Mouse (Mus musculus): Measurements from ENCODE around the gene Trim71. TPM values are rescaled to one million over a fixed set of nuclear protein-coding genes. Genes with fewer than 3 reads are reported as not detected.

Gene Trim71
- polyA plus RNA-seq, 1 experiment from 2014 or later = 5.9 TPM

GRCm38 (mm10) chr9:114550033-114550432, 14.1 kb downstream of the Trim71 start:
- DNase-seq (ENCODE audit: extremely low spot score, low spot score) = no peak
- H3K36me3 ChIP-seq (replicated peaks) = peaks cover 22% of the 10 kb centered on the region
- H3K27me3 ChIP-seq (ENCODE audit: poor library complexity, severe bottlenecking) = no peaks in the 10 kb centered on the region; the same call in 1 of the 2 replicates
- H3K9me3 ChIP-seq = no peaks in the 10 kb centered on the region
- WGBS = 9% methylated on average over 6 of the region's 6 CpGs
- H3K4me3 ChIP-seq = no peak overlapping the region
- peak overlapping the region; percentile 68 for H3K27ac ChIP-seq
- peaks cover 85% of the 10 kb centered on the region for H3K4me1 ChIP-seq

- Histone ChIP-seq H3K9me3 (no peaks in the 10 kb centered on the region), H3K36me3 (replicated peaks) (peaks cover 19% of the 10 kb centered on the region), H3K4me3 (peak overlapping the region; percentile 21), H3K4me1 (peaks cover 85% of the 10 kb centered on the region), H3K27me3 (ENCODE audit: poor library complexity, severe bottlenecking) (no peaks in the 10 kb centered on the region; the same call in 1 of the 2 replicates), H3K27ac (peak overlapping the region; percentile 73)
- DNase-seq (ENCODE audit: extremely low spot score, low spot score) = peak; percentile 59
- WGBS = 11% methylated on average over 5 of the region's 5 CpGs
Observed at GRCm38 (mm10) chr9:114549117-114549516, 15.1 kb downstream of the Trim71 start.

DNA sequence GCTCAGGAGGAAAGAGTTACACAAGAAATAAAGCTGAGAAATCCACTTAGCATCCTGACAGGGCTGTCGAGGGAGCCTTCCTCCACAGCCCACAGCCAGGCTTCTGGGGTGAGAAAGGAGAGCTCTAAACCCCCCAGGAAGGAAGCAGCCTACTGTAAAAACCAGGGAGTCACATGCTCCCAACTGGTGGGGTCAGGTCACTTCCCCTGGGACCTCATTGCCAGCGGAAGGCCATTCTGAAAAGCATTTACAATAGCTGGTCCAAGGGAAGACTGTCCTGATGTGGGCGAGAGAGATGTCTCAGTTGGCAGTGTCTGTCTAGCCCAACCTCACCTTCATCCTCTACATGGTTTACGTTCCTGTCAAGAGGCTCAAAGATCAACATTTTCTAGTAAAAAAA, 15.7 kb downstream of the Trim71 start:
- Histone ChIP-seq H3K4me1 (peaks cover 88% of the 10 kb centered on the region), H3K36me3 (replicated peaks) (peaks cover 16% of the 10 kb centered on the region), H3K27ac (peak overlapping the region; percentile 73), H3K9me3 (no peaks in the 10 kb centered on the region), H3K27me3 (ENCODE audit: poor library complexity, severe bottlenecking) (no peaks in the 10 kb centered on the region; the same call in 1 of the 2 replicates), H3K4me3 (peak overlapping the region; percentile 21; the same call in 1 of the 2 replicates)
- 30% methylated on average over 4 of the region's 4 CpGs for WGBS
- no peak for DNase-seq (ENCODE audit: extremely low spot score, low spot score)

DNA sequence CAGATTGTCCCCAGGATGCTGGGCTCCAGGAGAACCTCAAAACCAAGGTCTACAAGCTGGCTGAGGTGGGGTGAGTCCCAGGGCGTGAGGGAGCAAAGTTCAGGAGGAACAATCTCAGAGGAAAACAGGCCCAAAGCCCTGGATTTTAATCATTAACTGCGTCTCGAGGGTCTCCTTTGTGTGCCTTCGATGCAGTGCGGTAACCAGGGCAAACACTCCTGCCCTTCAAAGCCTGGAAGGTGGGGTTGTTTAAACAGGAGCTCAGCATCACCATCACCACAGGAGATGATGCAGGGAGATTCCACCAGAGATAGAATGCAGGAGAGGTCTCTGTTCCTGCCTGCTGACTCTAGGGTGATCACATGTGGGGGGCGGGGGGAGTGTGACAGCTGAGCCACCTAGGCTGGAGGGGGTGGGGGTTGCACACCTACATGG, 16.5 kb downstream of the Trim71 start:
- peak overlapping the region; percentile 73 for H3K27ac ChIP-seq
- no peaks in the 10 kb centered on the region; the same call in 1 of the 2 replicates for H3K27me3 ChIP-seq (ENCODE audit: poor library complexity, severe bottlenecking)
- H3K36me3 ChIP-seq (replicated peaks) = peaks cover 9% of the 10 kb centered on the region
- no peak for DNase-seq (ENCODE audit: extremely low spot score, low spot score)
- 18% methylated on average over 6 of the region's 6 CpGs for WGBS
- peaks cover 91% of the 10 kb centered on the region for H3K4me1 ChIP-seq
- peak overlapping the region; percentile 11; the same call in 1 of the 2 replicates for H3K4me3 ChIP-seq
- H3K9me3 ChIP-seq = no peaks in the 10 kb centered on the region

DNA sequence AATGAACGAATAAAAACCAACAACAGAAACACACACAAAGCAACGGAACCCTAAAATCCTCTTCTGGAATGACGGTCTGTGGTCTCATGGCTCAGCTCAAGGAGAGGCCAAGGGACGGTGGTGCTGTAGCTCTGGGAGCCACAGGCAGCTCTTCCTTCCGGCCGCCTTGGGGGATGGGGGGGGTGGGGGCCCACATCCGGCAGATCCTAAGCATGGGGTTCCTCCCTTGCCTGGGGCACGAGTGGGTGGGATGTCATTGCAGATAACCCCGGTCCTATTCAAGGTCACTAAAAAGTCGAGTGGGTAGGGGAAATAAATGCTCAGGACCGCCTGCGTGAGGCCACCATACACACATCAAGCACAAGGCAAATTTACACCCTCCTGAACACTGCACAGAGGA, 17.4 kb downstream of the Trim71 start:
- 71% methylated on average over 12 of the region's 12 CpGs for WGBS
- Histone ChIP-seq H3K4me3 (no peak overlapping the region), H3K9me3 (no peaks in the 10 kb centered on the region), H3K27ac (peak overlapping the region; percentile 73; the same call in 1 of the 2 replicates), H3K27me3 (ENCODE audit: poor library complexity, severe bottlenecking) (no peaks in the 10 kb centered on the region; the same call in 1 of the 2 replicates), H3K4me1 (peaks cover 93% of the 10 kb centered on the region), H3K36me3 (replicated peaks) (peaks cover under 1% of the 10 kb centered on the region)
- DNase-seq (ENCODE audit: extremely low spot score, low spot score) = no peak

- H3K4me3 ChIP-seq = no peak overlapping the region
- peak overlapping the region; percentile 69 for H3K27ac ChIP-seq
- peaks cover 12% of the 10 kb centered on the region for H3K36me3 ChIP-seq (replicated peaks)
- DNase-seq (ENCODE audit: extremely low spot score, low spot score) = no peak
- peaks cover 95% of the 10 kb centered on the region for H3K4me1 ChIP-seq
- WGBS = 45% methylated on average over 9 of the region's 9 CpGs
- no peaks in the 10 kb centered on the region for H3K9me3 ChIP-seq
- no peaks in the 10 kb centered on the region; the same call in 1 of the 2 replicates for H3K27me3 ChIP-seq (ENCODE audit: poor library complexity, severe bottlenecking)
Observed at GRCm38 (mm10) chr9:114544754-114545393, 19.3 kb downstream of the Trim71 start.

DNA sequence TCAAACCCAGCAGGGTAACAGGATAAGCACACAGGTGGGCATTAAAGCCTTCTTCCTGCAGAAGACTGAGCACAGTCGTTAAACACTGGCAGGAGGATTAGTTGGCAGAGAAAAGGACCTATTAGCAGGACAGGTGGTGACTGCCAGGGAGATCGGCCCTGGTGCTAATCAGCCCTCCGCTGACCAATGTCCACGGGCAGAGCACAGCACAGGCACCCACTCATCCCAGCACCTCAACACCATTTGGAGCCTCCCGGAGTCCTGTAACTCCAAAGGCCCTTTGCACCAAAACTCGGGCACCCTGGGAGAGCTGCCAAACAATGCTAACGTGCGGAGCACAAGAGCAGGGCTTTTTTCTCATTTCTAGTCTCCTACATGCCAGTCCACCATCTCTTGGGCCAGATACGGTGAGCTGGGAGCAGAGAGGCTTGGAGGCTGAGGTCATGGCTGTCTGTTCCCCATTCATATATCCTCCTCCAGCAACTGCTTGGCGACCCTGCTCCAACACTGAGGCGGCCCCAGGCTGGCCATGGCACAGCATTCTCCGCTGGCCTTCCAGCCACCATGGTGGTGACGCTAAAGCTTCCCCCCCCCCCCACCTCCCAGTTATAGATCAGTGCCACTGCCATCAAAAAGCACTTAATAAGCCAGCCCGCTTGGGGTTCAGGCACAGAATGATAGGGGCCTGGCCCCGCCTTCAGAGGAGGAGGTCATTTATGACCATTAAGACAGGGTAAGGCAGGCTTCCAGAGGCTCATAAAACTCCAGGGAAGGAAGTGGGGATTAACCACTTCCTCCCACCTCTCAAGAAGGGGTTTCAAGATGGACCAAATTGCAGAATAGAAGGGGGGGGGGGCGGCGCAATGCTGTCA, 20.1 kb downstream of the Trim71 start:
- Histone ChIP-seq H3K4me1 (peaks cover 91% of the 10 kb centered on the region), H3K27ac (peak overlapping the region; percentile 40; the same call in 1 of the 2 replicates)
- DNase-seq (ENCODE audit: extremely low spot score, low spot score) = no peak

DNA sequence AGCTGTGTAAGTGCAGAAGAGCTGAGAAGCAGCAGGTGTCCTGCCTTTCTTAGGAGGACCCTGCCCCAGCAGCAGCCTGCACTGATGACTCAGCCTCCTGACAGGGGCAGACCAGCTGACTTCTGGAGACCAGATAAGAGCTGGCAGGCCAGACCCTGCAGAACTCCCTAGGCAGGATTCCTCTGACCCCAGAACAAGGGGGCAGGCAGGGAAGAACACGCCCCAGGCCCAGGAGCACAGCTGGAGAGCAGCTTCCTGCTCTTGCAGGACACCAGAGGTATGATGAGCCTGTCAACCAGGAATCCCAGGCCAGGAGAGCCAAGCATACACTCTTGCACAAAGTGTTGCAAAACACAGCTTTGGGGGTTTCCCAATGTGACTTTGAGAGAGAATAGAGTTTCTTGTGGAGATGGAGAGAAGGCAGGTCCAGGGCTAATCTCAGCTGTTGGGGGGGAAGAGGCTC, 22.9 kb downstream of the Trim71 start:
- Histone ChIP-seq H3K9me3 (no peaks in the 10 kb centered on the region), H3K4me1 (peaks cover 91% of the 10 kb centered on the region), H3K27ac (peak overlapping the region; percentile 44; the same call in 1 of the 2 replicates), H3K27me3 (ENCODE audit: poor library complexity, severe bottlenecking) (no peaks in the 10 kb centered on the region), H3K4me3 (no peak overlapping the region), H3K36me3 (replicated peaks) (peaks cover 12% of the 10 kb centered on the region)
- 46% methylated on average over 1 of the region's 1 CpGs for WGBS
- no peak for DNase-seq (ENCODE audit: extremely low spot score, low spot score)

More for the DNA sequence above, 20.1 kb downstream of the Trim71 start:
- Histone ChIP-seq H3K9me3 (no peaks in the 10 kb centered on the region), H3K36me3 (replicated peaks) (peaks cover 12% of the 10 kb centered on the region), H3K27me3 (ENCODE audit: poor library complexity, severe bottlenecking) (no peaks in the 10 kb centered on the region; the same call in 1 of the 2 replicates), H3K4me3 (no peak overlapping the region)
- WGBS = 73% methylated on average over 17 of the region's 17 CpGs

- 0 out of 2 replicates have a peak overlapping the region, but pooled peaks have one; percentile 27 for H3K27ac ChIP-seq
- H3K4me1 ChIP-seq = peaks cover 91% of the 10 kb centered on the region
- no peak for DNase-seq (ENCODE audit: extremely low spot score, low spot score)
- H3K9me3 ChIP-seq = no peaks in the 10 kb centered on the region
- peaks cover 12% of the 10 kb centered on the region for H3K36me3 ChIP-seq (replicated peaks)
- H3K27me3 ChIP-seq (ENCODE audit: poor library complexity, severe bottlenecking) = no peaks in the 10 kb centered on the region
- WGBS = 84% methylated on average over 7 of the region's 7 CpGs
- no peak overlapping the region for H3K4me3 ChIP-seq
Observed at GRCm38 (mm10) chr9:114538996-114539563, 25.1 kb downstream of the Trim71 start.

DNA sequence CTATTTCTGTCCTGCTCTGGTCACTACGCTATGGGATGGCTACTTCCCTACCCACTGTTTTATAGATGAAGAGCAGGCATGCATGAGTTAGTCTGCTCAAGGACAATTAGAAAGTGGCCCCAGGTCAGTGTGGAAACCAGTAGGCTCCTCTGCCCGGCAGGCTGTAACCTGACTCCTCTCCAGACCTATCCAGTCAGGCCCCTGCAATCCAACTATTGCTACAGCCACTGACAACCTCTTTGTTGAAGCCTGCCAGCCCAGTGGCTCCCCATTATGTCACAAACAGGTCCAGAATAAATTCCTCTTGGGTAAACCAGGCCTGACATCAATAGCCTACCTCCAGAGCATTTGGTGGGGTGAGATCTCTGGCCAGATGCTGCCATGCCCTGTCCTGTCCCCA, 27.5 kb downstream of the Trim71 start:
- peak; percentile 68 for DNase-seq (ENCODE audit: extremely low spot score, low spot score)

GRCm38 (mm10) chr9:114534747-114535517, 29.2 kb downstream of the Trim71 start:
- no peaks in the 10 kb centered on the region for H3K27me3 ChIP-seq (ENCODE audit: poor library complexity, severe bottlenecking)
- no peaks in the 10 kb centered on the region for H3K9me3 ChIP-seq
- H3K27ac ChIP-seq = peak overlapping the region; percentile 48; the same call in 1 of the 2 replicates
- no peak overlapping the region for H3K4me3 ChIP-seq
- 82% methylated on average over 9 of the region's 9 CpGs for WGBS
- H3K36me3 ChIP-seq (replicated peaks) = no peaks in the 10 kb centered on the region
- H3K4me1 ChIP-seq = peaks cover 92% of the 10 kb centered on the region
- DNase-seq (ENCODE audit: extremely low spot score, low spot score) = no peak

More for the DNA sequence above, 27.5 kb downstream of the Trim71 start:
- Histone ChIP-seq H3K27ac (peak overlapping the region; percentile 84), H3K27me3 (ENCODE audit: poor library complexity, severe bottlenecking) (no peaks in the 10 kb centered on the region), H3K4me3 (peak overlapping the region; percentile 32), H3K36me3 (replicated peaks) (peaks cover 12% of the 10 kb centered on the region), H3K4me1 (peaks cover 90% of the 10 kb centered on the region), H3K9me3 (no peaks in the 10 kb centered on the region)
- 6% methylated on average over 2 of the region's 2 CpGs for WGBS

DNA sequence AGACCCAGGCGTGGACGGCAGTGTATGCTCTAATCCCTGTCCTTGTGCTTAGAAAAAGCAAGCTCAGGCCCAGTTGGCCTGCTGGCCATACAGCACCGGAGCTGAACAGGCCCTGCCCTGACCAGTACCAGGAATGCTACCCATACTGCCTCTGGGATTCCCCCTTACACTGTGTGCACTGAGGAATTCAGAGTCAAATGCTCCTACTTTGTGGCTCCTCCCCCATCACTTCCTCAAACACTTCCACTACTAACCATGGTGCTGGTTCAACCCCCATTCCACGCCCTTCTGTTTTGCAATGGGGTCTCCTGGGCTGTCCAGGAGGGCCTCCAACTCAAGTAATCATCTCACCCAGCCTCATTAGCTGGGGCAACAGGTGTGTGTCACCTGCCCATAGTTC, 30.3 kb downstream of the Trim71 start:
- peaks cover 94% of the 10 kb centered on the region for H3K4me1 ChIP-seq
- no peaks in the 10 kb centered on the region for H3K36me3 ChIP-seq (replicated peaks)
- H3K4me3 ChIP-seq = no peak overlapping the region
- H3K27me3 ChIP-seq (ENCODE audit: poor library complexity, severe bottlenecking) = no peaks in the 10 kb centered on the region
- 71% methylated on average over 4 of the region's 4 CpGs for WGBS
- peak overlapping the region; percentile 60; the same call in 1 of the 2 replicates for H3K27ac ChIP-seq
- DNase-seq (ENCODE audit: extremely low spot score, low spot score) = no peak
- no peaks in the 10 kb centered on the region for H3K9me3 ChIP-seq
